Mouse (Mus musculus) right cerebral cortex, adult 18-20 months (tissue): Measurements from ENCODE around the gene Dmkn.
"Not testable (repeated sequence)": the region's sequence is repeated elsewhere in the genome, so short reads cannot be mapped to it uniquely, and the experiment has no call there.

ENCODE experiments used
- DNase-seq: peaks from one replicate; pipeline ENCODE4 v3.0.0; 2022; ENCODE audit warnings: mixed read lengths

Dmkn gene

GRCm38 (mm10) chr7:30763456-30763855 lies at the start of gene Dmkn:
TSS of gene Dmkn (plus strand) at chr7:30763756.
- DNase-seq, result no peak

GRCm38 (mm10) chr7:30717006-30717715 lies 46.4 kb upstream of the Dmkn start:
- peak; percentile 62 for DNase-seq

- DNase-seq, result no peak
Observed at GRCm38 (mm10) chr7:30717716-30718046, 45.9 kb upstream of the Dmkn start.

- DNase-seq, result no peak
Observed at GRCm38 (mm10) chr7:30719669-30720068, 43.9 kb upstream of the Dmkn start.

GRCm38 (mm10) chr7:30721286-30721685 lies 42.3 kb upstream of the Dmkn start:
- no peak for DNase-seq

- DNase-seq, result no peak
Observed at GRCm38 (mm10) chr7:30723274-30723953, 40.1 kb upstream of the Dmkn start.

GRCm38 (mm10) chr7:30728214-30728613 lies 35.3 kb upstream of the Dmkn start:
- no peak for DNase-seq

- DNase-seq, result no peak
Observed at GRCm38 (mm10) chr7:30728739-30729395, 34.7 kb upstream of the Dmkn start.

- DNase-seq, result peak; percentile 96
Observed at GRCm38 (mm10) chr7:30729396-30730063, 34.0 kb upstream of the Dmkn start, which contains the start of gene Tmem147. TSS of gene Tmem147 (minus strand) at chr7:30729540.

GRCm38 (mm10) chr7:30730064-30730722 lies 33.4 kb upstream of the Dmkn start:
- not testable (repeated sequence) for DNase-seq

GRCm38 (mm10) chr7:30736211-30736610 lies 27.3 kb upstream of the Dmkn start:
- DNase-seq, result no peak

- DNase-seq, result not testable (repeated sequence)
Observed at GRCm38 (mm10) chr7:30742570-30742969, 21.0 kb upstream of the Dmkn start.

GRCm38 (mm10) chr7:30743617-30744016 lies 19.9 kb upstream of the Dmkn start, which contains the start of gene Gapdhs:
TSS of gene Gapdhs (minus strand) at chr7:30743681.
- not testable (repeated sequence) for DNase-seq

- no peak for DNase-seq
Observed at GRCm38 (mm10) chr7:30744022-30744598, 19.4 kb upstream of the Dmkn start.

- no peak for DNase-seq
Observed at GRCm38 (mm10) chr7:30747525-30748204, 15.9 kb upstream of the Dmkn start.

GRCm38 (mm10) chr7:30749824-30750606 lies 13.5 kb upstream of the Dmkn start:
- DNase-seq, result no peak

- no peak for DNase-seq
Observed at GRCm38 (mm10) chr7:30751086-30751669, 12.4 kb upstream of the Dmkn start, which contains the start of gene Sbsn. TSS of gene Sbsn (plus strand) at chr7:30751471.

GRCm38 (mm10) chr7:30757001-30757400 lies 6.6 kb upstream of the Dmkn start:
- no peak for DNase-seq

GRCm38 (mm10) chr7:30758853-30759252 lies 4.7 kb upstream of the Dmkn start:
- DNase-seq, result no peak

- no peak for DNase-seq
Observed at GRCm38 (mm10) chr7:30761769-30762352, 1.7 kb upstream of the Dmkn start.
